Mouse (Mus musculus) splenic B cell, adult 2 months (primary cell): ENCODE measurements around the gene Foxp4.
A peak's percentile ranks its signal among the peaks of the same experiment; 100 is the strongest.

Experiments used
- DNase-seq: peaks from one replicate; pipeline ENCODE4 v3.0.0-alpha.2; 2011; ENCODE audit warnings: low read depth, low spot score
- H3K27me3 ChIP-seq: 2 replicates; pipeline ENCODE4 v1.6.1; 2012; ENCODE audit warnings: mild to moderate bottlenecking, low read length, moderate library complexity, mixed read lengths; ENCODE audit not compliant: control insufficient read depth, poor library complexity, insufficient read depth, severe bottlenecking
- H3K36me3 ChIP-seq: 2 replicates; pipeline ENCODE4 v1.6.1; 2012; ENCODE audit warnings: mild to moderate bottlenecking, low read length, moderate library complexity, mixed read lengths; ENCODE audit not compliant: control insufficient read depth, poor library complexity, insufficient read depth, severe bottlenecking

The Foxp4 gene

GRCm38 (mm10) chr17:47888641-47889040, 35.8 kb downstream of the Foxp4 start:
- H3K36me3 ChIP-seq = 0 out of 2 replicates have a peak, but pooled peaks cover 4% of the 10 kb centered on the region
- H3K27me3 ChIP-seq = no peaks in the 10 kb centered on the region
- DNase-seq = no peak

GRCm38 (mm10) chr17:47888155-47888455, 36.3 kb downstream of the Foxp4 start:
- H3K27me3 ChIP-seq = no peaks in the 10 kb centered on the region
- DNase-seq = peak; percentile 35
- H3K36me3 ChIP-seq = 0 out of 2 replicates have a peak, but pooled peaks cover 4% of the 10 kb centered on the region

- Histone ChIP-seq H3K27me3 (no peaks in the 10 kb centered on the region), H3K36me3 (0 out of 2 replicates have a peak, but pooled peaks cover 3% of the 10 kb centered on the region)
- DNase-seq = no peak
Measured at GRCm38 (mm10) chr17:47887381-47888154, 36.9 kb downstream of the Foxp4 start.

DNA sequence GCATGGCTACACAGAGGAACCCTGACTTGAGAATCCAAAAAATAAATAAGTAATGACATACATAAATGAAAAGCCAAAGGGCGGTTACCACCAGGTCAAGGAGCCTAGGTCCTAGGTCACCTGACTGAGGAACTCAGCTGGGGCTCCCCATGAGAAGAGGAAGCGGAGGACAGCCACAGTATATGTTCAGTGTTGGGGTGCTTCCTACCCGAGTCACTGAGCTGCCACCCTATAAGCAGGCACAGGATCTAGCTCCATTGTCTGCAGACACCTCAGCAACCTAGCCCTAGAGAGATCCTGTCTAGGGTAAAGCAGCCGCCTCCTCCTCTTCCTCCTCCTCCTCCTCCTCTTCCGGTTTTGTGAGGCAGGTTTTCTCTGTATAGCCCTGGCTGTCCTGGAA, 41.3 kb downstream of the Foxp4 start:
- H3K36me3 ChIP-seq = peaks cover 11% of the 10 kb centered on the region
- H3K27me3 ChIP-seq = no peaks in the 10 kb centered on the region
- peak; percentile 34 for DNase-seq

DNA sequence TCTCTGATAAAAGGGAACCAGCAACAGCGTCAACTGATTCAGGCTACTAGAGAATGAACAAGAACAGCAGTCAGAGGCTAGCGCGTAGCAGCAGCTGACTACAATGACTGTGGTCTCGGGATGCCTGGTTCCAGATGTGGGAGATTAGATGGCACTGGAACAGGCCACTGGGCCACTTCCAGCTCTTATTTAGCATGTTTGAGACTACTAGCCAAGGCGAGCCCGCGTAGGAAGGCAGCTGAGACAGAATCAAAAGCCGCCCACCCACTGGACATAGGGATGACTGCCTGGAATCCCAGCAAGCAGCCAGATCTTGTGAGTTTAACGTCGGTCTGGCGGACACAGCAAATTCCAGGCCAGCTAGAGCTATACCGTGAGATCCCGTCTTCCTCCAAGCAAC, 43.1 kb downstream of the Foxp4 start:
- no peak for DNase-seq
- peaks cover 11% of the 10 kb centered on the region for H3K36me3 ChIP-seq

DNA sequence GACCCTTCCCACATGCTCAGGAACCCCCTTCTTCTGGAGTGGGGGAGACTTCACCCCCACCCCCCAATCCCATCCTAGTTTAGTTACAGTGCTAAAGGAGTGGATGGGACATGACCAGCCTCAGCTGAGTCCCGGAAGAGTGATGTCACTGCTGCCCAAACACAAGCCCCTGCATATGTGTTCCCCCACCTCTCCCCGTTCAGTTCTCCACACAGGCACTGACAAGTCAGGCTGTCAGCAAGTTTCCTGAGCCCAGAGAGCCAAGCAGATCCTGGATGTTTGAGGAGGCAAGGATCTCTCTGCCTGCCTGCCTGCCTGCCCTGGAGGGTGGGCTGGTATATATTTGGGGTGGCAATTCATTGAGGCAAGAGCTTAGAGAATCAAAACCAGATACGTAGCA, 45.2 kb downstream of the Foxp4 start:
- Histone ChIP-seq H3K36me3 (peaks cover 9% of the 10 kb centered on the region), H3K27me3 (no peaks in the 10 kb centered on the region)
- no peak for DNase-seq

More for the DNA sequence above, 43.1 kb downstream of the Foxp4 start:
- H3K27me3 ChIP-seq = no peaks in the 10 kb centered on the region

DNA sequence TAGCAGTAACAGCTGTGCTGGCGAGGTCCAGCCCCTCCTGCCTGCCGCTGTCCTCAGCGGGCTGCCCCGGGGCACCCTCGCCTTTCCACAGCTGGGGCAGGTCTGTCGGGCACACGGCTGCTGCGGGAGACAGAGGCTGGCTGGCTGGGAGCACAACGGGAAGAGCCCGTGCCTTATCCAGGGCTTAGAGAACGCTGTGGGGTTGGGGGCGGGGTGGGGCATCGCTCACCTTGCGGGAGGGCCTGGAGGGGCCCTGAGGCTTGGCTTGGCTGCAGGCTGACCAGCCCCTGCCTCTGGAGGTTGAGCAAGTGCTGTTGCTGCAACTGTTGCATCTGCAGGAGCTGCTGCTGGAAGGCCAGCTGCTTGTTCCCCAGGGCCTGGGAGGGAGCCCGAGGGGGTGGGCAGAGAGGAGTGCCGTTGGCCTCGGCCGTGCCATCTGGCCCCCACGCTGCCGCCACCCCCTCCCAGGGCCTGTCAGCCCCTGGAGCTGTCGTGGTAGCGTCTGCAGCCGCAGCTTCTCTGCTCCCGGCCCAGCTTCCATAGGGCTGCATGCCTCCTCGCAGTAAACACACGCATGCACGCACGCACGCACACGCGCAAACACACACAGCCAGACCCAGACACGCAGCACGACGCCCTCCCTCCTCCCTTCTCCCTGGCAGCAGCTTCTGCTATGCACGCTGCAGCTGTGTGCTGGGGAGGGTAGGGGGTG, 45.9 kb downstream of the Foxp4 start:
- Histone ChIP-seq H3K27me3 (no peaks in the 10 kb centered on the region), H3K36me3 (peaks cover 8% of the 10 kb centered on the region)
- DNase-seq = no peak

GRCm38 (mm10) chr17:47877715-47878377, 46.6 kb downstream of the Foxp4 start:
- no peak for DNase-seq
- peaks cover 8% of the 10 kb centered on the region for H3K36me3 ChIP-seq

DNA sequence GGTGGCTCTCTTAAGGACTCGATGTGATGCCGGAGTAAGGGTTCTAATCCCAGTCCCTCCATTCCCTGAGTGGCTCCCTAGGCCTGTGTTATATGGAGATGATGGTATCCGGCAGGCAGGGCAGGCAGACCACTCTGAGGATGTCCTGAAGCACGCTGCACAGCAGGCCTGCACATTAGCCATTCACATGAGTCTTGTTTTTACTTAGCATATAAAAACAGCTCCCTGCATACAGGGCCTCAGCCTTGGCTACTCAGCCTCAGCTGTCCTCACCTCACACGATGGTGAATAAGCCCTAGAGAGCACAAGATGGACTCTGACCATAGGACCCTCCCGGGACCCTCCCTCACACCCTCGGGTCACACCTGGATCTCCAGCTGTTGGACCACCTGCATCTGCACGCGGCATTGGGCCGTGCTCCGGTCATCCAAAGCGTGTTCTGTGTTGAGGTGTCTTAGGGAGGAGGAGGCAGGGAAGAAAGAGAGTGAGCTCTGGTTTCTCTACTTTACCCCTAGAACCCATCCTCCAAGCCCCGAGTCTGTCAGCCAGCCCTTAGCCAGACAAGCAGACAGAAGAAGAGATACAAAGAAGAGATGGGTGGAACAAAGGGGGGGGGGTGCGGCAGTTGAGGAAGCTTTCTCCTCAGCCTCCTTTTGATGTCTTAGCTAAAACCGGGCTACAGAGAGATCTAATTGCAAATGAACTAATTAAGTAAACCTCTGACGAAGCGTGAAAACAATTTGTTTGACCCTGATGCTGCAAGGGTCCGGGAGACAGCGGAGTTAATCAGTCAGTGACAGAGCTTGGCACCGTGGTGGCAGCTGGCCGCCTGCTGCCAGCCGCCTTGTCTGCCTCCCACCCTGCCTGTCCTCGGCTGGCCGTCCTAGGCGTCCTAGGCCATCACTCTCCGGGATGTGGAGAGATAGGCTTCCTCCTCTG, 47.4 kb downstream of the Foxp4 start:
- peaks cover 6% of the 10 kb centered on the region for H3K36me3 ChIP-seq
- H3K27me3 ChIP-seq = no peaks in the 10 kb centered on the region
- DNase-seq = no peak

More at GRCm38 (mm10) chr17:47877715-47878377, 46.6 kb downstream of the Foxp4 start:
- H3K27me3 ChIP-seq = no peaks in the 10 kb centered on the region

- DNase-seq = peak; percentile 92
- Histone ChIP-seq H3K27me3 (no peaks in the 10 kb centered on the region), H3K36me3 (peaks cover 4% of the 10 kb centered on the region)
Measured at GRCm38 (mm10) chr17:47873341-47873791, 51.1 kb downstream of the Foxp4 start.

DNA sequence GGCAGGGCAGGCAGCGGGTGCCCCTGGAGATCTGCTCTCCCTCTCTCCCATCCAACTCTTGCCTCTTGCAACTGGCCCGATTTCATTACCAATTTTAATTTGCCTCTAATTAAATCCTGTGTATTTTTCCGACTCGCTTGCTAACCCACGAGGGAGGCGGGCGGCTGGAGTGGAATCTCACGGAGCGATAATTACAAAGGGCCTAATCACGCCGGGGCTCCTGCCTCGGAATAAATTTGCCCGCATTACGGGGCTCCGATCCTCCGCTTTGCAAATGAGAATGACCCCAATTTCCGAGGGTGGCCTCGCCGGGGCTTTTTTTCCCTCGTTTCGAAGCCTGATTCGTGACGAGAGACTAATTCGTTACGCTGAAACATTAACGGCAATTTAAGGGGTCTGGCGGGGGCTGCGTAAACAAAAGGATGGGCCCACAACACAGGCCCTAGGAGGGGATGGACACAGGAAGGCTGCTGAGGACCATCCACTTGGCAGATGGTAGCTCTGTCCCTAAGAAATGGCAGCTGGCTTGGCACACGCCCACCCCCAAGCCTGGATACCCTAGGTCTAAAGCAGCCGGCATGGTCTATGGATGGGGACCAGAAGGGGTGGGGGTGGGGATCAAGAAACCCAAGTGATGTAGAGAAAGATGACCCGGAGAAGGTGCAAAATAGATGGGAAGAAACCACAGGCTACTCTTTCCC, 52.0 kb downstream of the Foxp4 start:
- peaks cover 4% of the 10 kb centered on the region for H3K36me3 ChIP-seq
- no peaks in the 10 kb centered on the region for H3K27me3 ChIP-seq
- DNase-seq = no peak

GRCm38 (mm10) chr17:47869874-47870273, 54.6 kb downstream of the Foxp4 start:
- no peaks in the 10 kb centered on the region for H3K27me3 ChIP-seq
- peaks cover 4% of the 10 kb centered on the region for H3K36me3 ChIP-seq
- no peak for DNase-seq

GRCm38 (mm10) chr17:47866037-47866436, 58.4 kb downstream of the Foxp4 start:
- Histone ChIP-seq H3K36me3 (peaks cover under 1% of the 10 kb centered on the region), H3K27me3 (no peaks in the 10 kb centered on the region)
- DNase-seq = peak; percentile 33

- no peaks in the 10 kb centered on the region; the same call in none of the 2 replicates for H3K36me3 ChIP-seq
- peak; percentile 86 for DNase-seq
- no peaks in the 10 kb centered on the region for H3K27me3 ChIP-seq
Measured at GRCm38 (mm10) chr17:47864496-47864895, 59.9 kb downstream of the Foxp4 start.
